Mouse (Mus musculus): ENCODE measurements around the gene Cox7a1. TPM values are rescaled to one million over a fixed set of nuclear protein-coding genes. Genes with fewer than 3 reads are reported as not detected.

The Cox7a1 gene
- polyA plus RNA-seq, 1 experiment: not detected

DNA sequence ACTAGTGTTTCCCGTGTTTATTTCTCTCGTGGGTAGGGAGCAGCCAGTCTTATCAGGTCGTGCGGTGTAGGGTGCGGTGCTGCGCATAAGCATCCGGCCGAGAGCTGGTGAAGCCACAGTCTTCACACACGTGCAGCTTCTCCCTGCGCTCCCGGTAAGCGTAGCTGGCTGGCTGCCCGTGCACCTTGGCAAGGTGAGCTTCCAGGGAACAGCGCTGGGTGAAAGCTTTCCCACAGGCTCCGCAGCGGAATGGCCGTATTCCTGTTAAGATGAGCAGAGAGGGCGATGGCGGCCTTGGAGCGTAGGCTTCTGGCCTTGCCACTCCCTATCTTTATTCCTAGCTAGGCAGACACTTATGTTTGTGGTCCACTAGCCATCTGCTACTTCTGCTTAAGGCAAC, 49.4 kb downstream of the Cox7a1 start:
- Histone ChIP-seq H3K4me3 (ENCODE audit: insufficient read depth, low read length) (no peak overlapping the region), H3K4me1 (ENCODE audit: control insufficient read depth, insufficient read depth, low read length) (no peaks in the 10 kb centered on the region; the same call in 1 of the 2 replicates), H3K27ac (ENCODE audit: insufficient read depth, low read length) (no peak overlapping the region)
- TF ChIP-seq CTCF (IDR thresholded peaks at IDR 0.05; ENCODE audit: borderline replicate concordance, insufficient read depth, low read length): no peak
- no peak for TF ChIP-seq POLR2A (IDR thresholded peaks at IDR 0.05; ENCODE audit: low read depth, low read length)

DNA sequence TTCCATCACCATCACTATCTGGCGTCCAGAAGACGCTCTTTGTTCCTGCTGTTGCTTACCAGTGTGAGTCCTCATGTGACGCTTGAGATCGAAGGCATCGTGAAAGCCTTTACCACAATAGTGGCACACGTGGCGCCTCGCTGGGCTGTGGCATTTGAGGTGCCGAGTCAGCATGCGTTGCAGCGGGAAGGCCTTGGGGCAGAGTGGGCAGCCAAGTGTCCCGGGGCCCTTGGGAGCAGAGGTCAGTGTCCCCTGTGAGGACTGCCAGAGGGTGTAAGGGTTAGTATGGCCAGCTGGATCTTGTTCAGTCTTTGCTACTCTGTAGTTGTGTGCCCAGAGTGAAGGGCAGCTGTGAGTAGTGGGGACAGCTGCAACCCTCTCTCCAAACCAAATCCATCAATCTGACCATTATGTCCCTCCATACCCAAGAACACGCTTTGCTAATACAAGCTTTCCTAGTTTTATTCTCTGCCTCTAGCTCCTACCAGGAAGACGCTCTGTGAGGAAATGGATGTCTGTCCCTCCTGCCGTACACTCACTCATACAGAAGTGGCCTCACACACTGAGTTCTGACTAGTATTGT, 50.4 kb downstream of the Cox7a1 start:
- Histone ChIP-seq H3K27ac (ENCODE audit: insufficient read depth, low read length) (no peak overlapping the region), H3K4me1 (ENCODE audit: control insufficient read depth, insufficient read depth, low read length) (no peaks in the 10 kb centered on the region; the same call in 1 of the 2 replicates), H3K4me3 (ENCODE audit: insufficient read depth, low read length) (no peak overlapping the region)
- TF ChIP-seq CTCF (IDR thresholded peaks at IDR 0.05; ENCODE audit: borderline replicate concordance, insufficient read depth, low read length) (no peak), POLR2A (IDR thresholded peaks at IDR 0.05; ENCODE audit: low read depth, low read length) (no peak)

DNA sequence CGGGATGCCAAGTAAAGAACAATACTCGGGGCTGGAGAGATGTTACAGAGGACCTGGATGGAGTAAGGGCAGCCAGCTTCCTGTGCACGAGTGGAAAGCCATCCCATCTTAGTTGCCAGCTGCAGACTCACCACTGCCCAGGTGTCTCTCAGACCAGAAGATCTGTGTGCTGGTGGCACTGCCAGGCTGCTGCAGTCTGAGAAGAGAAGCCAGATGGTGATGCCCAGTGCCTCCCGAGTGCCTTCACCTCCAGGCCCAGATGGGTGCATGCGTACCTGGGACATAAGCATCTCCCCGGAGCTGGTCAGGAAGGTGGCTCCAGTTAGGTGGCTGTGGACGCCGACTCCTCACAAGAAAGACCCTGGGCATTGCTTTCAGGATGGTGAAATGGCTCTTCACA, 51.1 kb downstream of the Cox7a1 start:
- Histone ChIP-seq H3K27ac (ENCODE audit: insufficient read depth, low read length) (no peak overlapping the region), H3K4me3 (ENCODE audit: insufficient read depth, low read length) (no peak overlapping the region), H3K4me1 (ENCODE audit: control insufficient read depth, insufficient read depth, low read length) (no peaks in the 10 kb centered on the region; the same call in 1 of the 2 replicates)
- TF ChIP-seq POLR2A (IDR thresholded peaks at IDR 0.05; ENCODE audit: low read depth, low read length): no peak
- no peak for TF ChIP-seq CTCF (IDR thresholded peaks at IDR 0.05; ENCODE audit: borderline replicate concordance, insufficient read depth, low read length)

DNA sequence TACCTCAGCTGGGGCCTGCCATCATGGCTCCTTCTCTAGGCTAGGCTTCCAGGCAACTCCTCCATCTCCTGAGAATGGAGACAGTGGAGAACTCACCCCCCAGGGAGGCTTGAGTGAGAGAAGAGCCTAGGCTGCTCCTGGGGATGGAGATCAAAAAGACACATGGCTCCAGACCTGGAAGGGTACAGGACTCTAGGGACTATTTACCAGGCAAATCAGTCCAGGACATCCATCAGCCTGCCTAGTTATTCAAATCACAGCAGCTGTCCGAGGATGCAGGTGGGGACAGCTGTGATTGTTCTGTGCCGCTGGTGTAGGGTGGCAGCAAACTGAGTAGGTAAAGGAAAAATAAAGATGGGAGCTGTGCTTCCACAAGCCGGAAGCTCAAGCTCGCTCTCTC, 51.7 kb downstream of the Cox7a1 start, which contains the start of gene Ovol3:
Gene Ovol3 (minus strand): TSS at position 101 of the 400 bp plus-strand sequence.
- H3K4me1 ChIP-seq (ENCODE audit: control insufficient read depth, insufficient read depth, low read length): no peaks in the 10 kb centered on the region; the same call in 1 of the 2 replicates
- no peak within 1 kb of the TSS for H3K27ac ChIP-seq (ENCODE audit: insufficient read depth, low read length)
- no peak within 1 kb of the TSS for H3K4me3 ChIP-seq (ENCODE audit: insufficient read depth, low read length)
- TF ChIP-seq CTCF (IDR thresholded peaks at IDR 0.05; ENCODE audit: borderline replicate concordance, insufficient read depth, low read length) (no peak), POLR2A (IDR thresholded peaks at IDR 0.05; ENCODE audit: low read depth, low read length) (no peak)

Other genes with a start within 250 kb of the Cox7a1 start
- 8.0 and 11.9 TPM in 2 replicates for gene Zfp74, start 230.1 kb upstream of the Cox7a1 start, polyA plus RNA-seq (2011; ENCODE audit: insufficient read length, low read depth, missing spikeins)
- 17.4 and 21.7 TPM in 2 replicates for gene Zfp568, start 200.2 kb upstream of the Cox7a1 start, polyA plus RNA-seq (2011; ENCODE audit: insufficient read length, low read depth, missing spikeins)
- gene Zfp14, start 132.8 kb upstream of the Cox7a1 start, polyA plus RNA-seq (2011; ENCODE audit: insufficient read length, low read depth, missing spikeins): 3.1 and 3.6 TPM in 2 replicates
- gene Zfp82, start 111.2 kb upstream of the Cox7a1 start, polyA plus RNA-seq (2011; ENCODE audit: insufficient read length, low read depth, missing spikeins): 1.8 and 2.8 TPM in 2 replicates
- 2.3 and 2.7 TPM in 2 replicates for gene Gm26920, start 93.7 kb upstream of the Cox7a1 start, polyA plus RNA-seq (2011; ENCODE audit: insufficient read length, low read depth, missing spikeins)
- gene Zfp566, start 93.6 kb upstream of the Cox7a1 start, polyA plus RNA-seq (2011; ENCODE audit: insufficient read length, low read depth, missing spikeins): 2.7 and 4.8 TPM in 2 replicates
- gene Zfp260, start 89.4 kb upstream of the Cox7a1 start, polyA plus RNA-seq (2011; ENCODE audit: insufficient read length, low read depth, missing spikeins): 95.0 and 119 TPM in 2 replicates
- gene Zfp382, start 62.2 kb upstream of the Cox7a1 start, polyA plus RNA-seq (2011; ENCODE audit: insufficient read length, low read depth, missing spikeins): 8.4 and 9.4 TPM in 2 replicates
- gene Zfp146, start 14.4 kb upstream of the Cox7a1 start, polyA plus RNA-seq (2011; ENCODE audit: insufficient read length, low read depth, missing spikeins): 62.6 and 68.9 TPM in 2 replicates
- gene Capns1, start 14.7 kb downstream of the Cox7a1 start, polyA plus RNA-seq (2011; ENCODE audit: insufficient read length, low read depth, missing spikeins): 465 and 512 TPM in 2 replicates
- gene Polr2i, start 47.8 kb downstream of the Cox7a1 start, polyA plus RNA-seq (2011; ENCODE audit: insufficient read length, low read depth, missing spikeins): 52.0 and 53.4 TPM in 2 replicates
- gene Tbcb, start 48.1 kb downstream of the Cox7a1 start, polyA plus RNA-seq (2011; ENCODE audit: insufficient read length, low read depth, missing spikeins): 83.5 and 90.8 TPM in 2 replicates
- gene Ovol3, start 51.6 kb downstream of the Cox7a1 start, polyA plus RNA-seq (2011; ENCODE audit: insufficient read length, low read depth, missing spikeins): not detected in 2 replicates
- gene Thap8, start 96.0 kb downstream of the Cox7a1 start, polyA plus RNA-seq (2011; ENCODE audit: insufficient read length, low read depth, missing spikeins): not detected in 2 replicates
- 7.7 and 8.2 TPM in 2 replicates for gene Wdr62, start 96.3 kb downstream of the Cox7a1 start, polyA plus RNA-seq (2011; ENCODE audit: insufficient read length, low read depth, missing spikeins)
- 124 and 149 TPM in 2 replicates for gene Clip3, start 107.6 kb downstream of the Cox7a1 start, polyA plus RNA-seq (2011; ENCODE audit: insufficient read length, low read depth, missing spikeins)
- gene Alkbh6, start 124.6 kb downstream of the Cox7a1 start, polyA plus RNA-seq (2011; ENCODE audit: insufficient read length, low read depth, missing spikeins): 20.7 and 21.3 TPM in 2 replicates
- gene Syne4, start 130.7 kb downstream of the Cox7a1 start, polyA plus RNA-seq (2011; ENCODE audit: insufficient read length, low read depth, missing spikeins): 1.5 and 2.6 TPM in 2 replicates
- 0.67 and 0.90 TPM in 2 replicates for gene E130208F15Rik, start 137.6 kb downstream of the Cox7a1 start, polyA plus RNA-seq (2011; ENCODE audit: insufficient read length, low read depth, missing spikeins)
- gene Sdhaf1, start 139.8 kb downstream of the Cox7a1 start, polyA plus RNA-seq (2011; ENCODE audit: insufficient read length, low read depth, missing spikeins): 6.1 and 6.8 TPM in 2 replicates
- 7.5 and 7.6 TPM in 2 replicates for gene Lrfn3, start 178.6 kb downstream of the Cox7a1 start, polyA plus RNA-seq (2011; ENCODE audit: insufficient read length, low read depth, missing spikeins)
- gene Tyrobp, start 229.6 kb downstream of the Cox7a1 start, polyA plus RNA-seq (2011; ENCODE audit: insufficient read length, low read depth, missing spikeins): 7.6 TPM in 1 of 2 replicates, not detected in the other
- not detected in 2 replicates for gene Hcst, start 235.7 kb downstream of the Cox7a1 start, polyA plus RNA-seq (2011; ENCODE audit: insufficient read length, low read depth, missing spikeins)
- gene Nfkbid, start 237.6 kb downstream of the Cox7a1 start, polyA plus RNA-seq (2011; ENCODE audit: insufficient read length, low read depth, missing spikeins): 0.42 and 1.1 TPM in 2 replicates

Data from embryonic fibroblast, embryonic 13.5 days (primary cell).